Mouse (Mus musculus) G1E (cell line): Measurements from ENCODE around the gene Slc41a1.

Experiments
- CTCF ChIP-seq: IDR thresholded peaks from 2 replicates; pipeline ENCODE4 v1.5.1; 2012; ENCODE audit warnings: low read depth, low read length, inconsistent platforms, mixed read lengths
- GATA2 ChIP-seq: IDR thresholded peaks from 2 replicates; pipeline ENCODE4 v1.6.1; 2012; ENCODE audit warnings: low read depth, low read length, inconsistent platforms, borderline replicate concordance

- TF ChIP-seq CTCF: no peak
- no peak for TF ChIP-seq GATA2
Measured at GRCm38 (mm10) chr1:131809651-131810050, 17.6 kb upstream of the Slc41a1 start.
